Mouse (Mus musculus): ENCODE measurements around the gene Il9r. TPM values are rescaled to one million over a fixed set of nuclear protein-coding genes. Genes with fewer than 3 reads are reported as not detected.

The Il9r gene
- total and polyA plus RNA-seq, 2 experiments = 0.07 TPM; not detected in 1

DNA sequence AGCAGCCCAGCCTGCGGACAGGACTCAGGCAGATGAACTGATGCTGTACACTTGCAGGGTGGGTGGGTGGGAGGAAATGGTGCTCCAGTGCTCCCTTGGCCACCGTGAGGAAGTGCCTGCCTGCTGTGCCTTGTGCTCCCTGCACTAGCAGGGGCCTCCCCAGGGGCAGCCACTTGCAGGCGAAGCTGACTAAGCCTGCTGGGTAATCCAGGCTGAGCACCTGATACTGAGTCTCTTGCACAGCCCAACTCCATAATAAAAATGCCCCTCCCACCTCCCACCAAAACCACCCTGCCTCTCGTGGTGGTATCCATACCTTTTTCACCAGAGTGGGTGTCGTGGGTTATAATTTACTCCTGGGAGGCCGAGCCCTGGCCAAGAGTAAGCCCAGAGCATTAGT lies 849 bp downstream of the Il9r start:
- Histone ChIP-seq H3K36me3 (ENCODE audit: control insufficient read depth, insufficient read depth, low read length) (no peaks in the 10 kb centered on the region), H3K27me3 (ENCODE audit: control insufficient read depth, insufficient read depth, low read length) (no peaks in the 10 kb centered on the region), H3K9ac (ENCODE audit: low read depth, low read length) (no peak overlapping the region), H3K79me2 (ENCODE audit: control insufficient read depth, insufficient read depth, low read length) (no peaks in the 10 kb centered on the region), H3K27ac (replicated peaks; ENCODE audit: insufficient read depth, low read depth, low read length) (no peak overlapping the region), H3K4me1 (ENCODE audit: control insufficient read depth, insufficient read depth, low read length) (no peaks in the 10 kb centered on the region), H3K4me3 (ENCODE audit: insufficient read depth, low read depth, low read length) (no peak overlapping the region)
- TF ChIP-seq POLR2A (IDR thresholded peaks at IDR 0.05; ENCODE audit: extremely low read depth, insufficient read depth, low read length) (no peak), CTCF (IDR thresholded peaks at IDR 0.05; ENCODE audit: low read depth, low read length) (no peak)
- no peak for DNase-seq (ENCODE audit: extremely low read depth, low read depth, low spot score)
- WGBS = 75% methylated on average over 6 of the region's 6 CpGs

DNA sequence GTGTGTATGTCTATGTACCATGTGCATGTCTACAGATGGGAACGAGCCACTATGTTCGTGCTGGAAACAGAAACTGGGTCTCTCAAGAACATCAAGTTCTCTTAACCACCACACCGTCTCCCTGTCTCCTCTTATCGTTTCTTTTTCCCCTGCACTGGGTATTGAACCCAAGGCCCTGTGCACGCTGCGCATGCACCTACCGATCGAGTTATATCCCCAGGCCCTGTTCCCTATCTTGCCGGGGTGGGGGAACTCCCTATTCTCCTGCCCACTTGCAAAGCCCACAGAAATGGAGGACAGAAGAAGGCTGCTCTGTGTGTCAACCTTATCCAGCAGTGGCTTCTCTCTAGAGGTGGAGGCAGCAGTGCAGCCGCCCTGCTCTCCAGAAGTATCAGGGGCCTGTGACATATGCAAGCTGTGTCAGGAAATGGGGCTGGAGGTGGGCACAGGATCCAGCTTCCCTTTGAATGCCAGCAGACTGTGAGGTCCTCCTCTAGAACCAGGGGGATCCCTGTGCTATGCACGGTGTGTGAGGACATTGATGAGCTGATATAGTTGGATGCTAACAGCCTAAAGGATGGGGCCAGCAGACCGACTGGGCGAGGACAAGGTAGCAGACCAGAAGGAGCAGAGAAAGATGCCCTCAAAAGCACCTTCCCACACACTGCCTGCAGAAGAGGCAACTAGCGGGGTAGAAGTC lies 1.7 kb downstream of the Il9r start:
- DNase-seq (ENCODE audit: extremely low read depth, low read depth, low spot score) = no peak
- 82% methylated on average over 14 of the region's 14 CpGs for WGBS
- Histone ChIP-seq H3K27me3 (ENCODE audit: control insufficient read depth, insufficient read depth, low read length) (no peaks in the 10 kb centered on the region), H3K27ac (replicated peaks; ENCODE audit: insufficient read depth, low read depth, low read length) (no peak overlapping the region), H3K79me2 (ENCODE audit: control insufficient read depth, insufficient read depth, low read length) (no peaks in the 10 kb centered on the region), H3K36me3 (ENCODE audit: control insufficient read depth, insufficient read depth, low read length) (no peaks in the 10 kb centered on the region), H3K4me3 (ENCODE audit: insufficient read depth, low read depth, low read length) (no peak overlapping the region), H3K4me1 (ENCODE audit: control insufficient read depth, insufficient read depth, low read length) (no peaks in the 10 kb centered on the region), H3K9ac (ENCODE audit: low read depth, low read length) (no peak overlapping the region)
- TF ChIP-seq CTCF (IDR thresholded peaks at IDR 0.05; ENCODE audit: low read depth, low read length) = no peak
- no peak for TF ChIP-seq POLR2A (IDR thresholded peaks at IDR 0.05; ENCODE audit: extremely low read depth, insufficient read depth, low read length)

DNA sequence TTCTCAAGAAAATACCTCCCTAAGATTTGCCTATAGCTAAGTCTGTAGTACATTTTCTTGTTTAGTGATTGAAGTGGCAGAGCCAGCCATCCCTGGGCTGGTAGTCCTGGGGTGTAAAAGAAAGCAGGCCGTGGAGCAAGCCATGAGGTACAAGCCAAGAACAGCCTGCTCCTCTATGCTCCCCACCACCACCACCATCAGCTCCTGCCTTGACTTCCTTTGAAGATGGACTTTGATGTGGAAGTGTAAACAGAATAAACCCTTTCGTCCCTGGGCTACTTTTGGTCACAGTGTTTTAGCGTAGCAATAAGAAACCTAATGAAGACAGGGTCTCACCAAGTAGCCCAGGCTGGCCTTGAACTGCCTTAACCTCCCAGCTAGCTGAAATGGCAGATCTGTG lies 2.3 kb downstream of the Il9r start:
- 31% methylated on average over 3 of the region's 3 CpGs for WGBS
- Histone ChIP-seq H3K27me3 (ENCODE audit: control insufficient read depth, insufficient read depth, low read length) (no peaks in the 10 kb centered on the region), H3K36me3 (ENCODE audit: control insufficient read depth, insufficient read depth, low read length) (no peaks in the 10 kb centered on the region), H3K27ac (replicated peaks; ENCODE audit: insufficient read depth, low read depth, low read length) (no peak overlapping the region), H3K79me2 (ENCODE audit: control insufficient read depth, insufficient read depth, low read length) (no peaks in the 10 kb centered on the region), H3K4me1 (ENCODE audit: control insufficient read depth, insufficient read depth, low read length) (no peaks in the 10 kb centered on the region), H3K9ac (ENCODE audit: low read depth, low read length) (no peak overlapping the region), H3K4me3 (ENCODE audit: insufficient read depth, low read depth, low read length) (no peak overlapping the region)
- TF ChIP-seq CTCF (IDR thresholded peaks at IDR 0.05; ENCODE audit: low read depth, low read length) (no peak), POLR2A (IDR thresholded peaks at IDR 0.05; ENCODE audit: extremely low read depth, insufficient read depth, low read length) (no peak)
- DNase-seq (ENCODE audit: extremely low read depth, low read depth, low spot score) = no peak

DNA sequence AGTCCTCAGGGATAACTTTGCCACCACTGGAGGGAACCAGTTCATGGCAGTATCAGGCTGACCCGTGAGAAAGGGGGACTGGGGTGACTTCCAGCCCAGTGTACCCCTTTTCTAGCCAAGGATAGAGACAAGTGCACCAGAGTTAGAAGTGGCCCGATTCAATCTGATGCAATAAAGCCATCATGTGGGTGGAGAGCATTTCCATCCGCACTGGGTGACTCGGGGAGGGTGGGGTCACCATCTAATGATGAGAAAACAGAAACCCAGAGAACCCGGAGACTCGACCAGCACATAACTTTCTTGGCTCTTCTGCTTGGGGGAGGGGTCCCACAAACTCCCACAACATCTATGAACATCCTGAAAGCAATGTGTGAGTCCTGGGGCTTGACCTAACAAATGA lies 3.4 kb downstream of the Il9r start:
- 69% methylated on average over 6 of the region's 6 CpGs for WGBS
- no peak overlapping the region for H3K4me3 ChIP-seq (ENCODE audit: insufficient read depth, low read depth, low read length)
- no peak overlapping the region for H3K9ac ChIP-seq (ENCODE audit: low read depth, low read length)
- no peak for DNase-seq (ENCODE audit: extremely low read depth, low read depth, low spot score)
- no peaks in the 10 kb centered on the region for H3K27me3 ChIP-seq (ENCODE audit: control insufficient read depth, insufficient read depth, low read length)
- no peak overlapping the region for H3K27ac ChIP-seq (replicated peaks; ENCODE audit: insufficient read depth, low read depth, low read length)
- no peaks in the 10 kb centered on the region for H3K79me2 ChIP-seq (ENCODE audit: control insufficient read depth, insufficient read depth, low read length)
- no peak for TF ChIP-seq POLR2A (IDR thresholded peaks at IDR 0.05; ENCODE audit: extremely low read depth, insufficient read depth, low read length)
- TF ChIP-seq CTCF (IDR thresholded peaks at IDR 0.05; ENCODE audit: low read depth, low read length) = no peak
- H3K36me3 ChIP-seq (ENCODE audit: control insufficient read depth, insufficient read depth, low read length) = no peaks in the 10 kb centered on the region
- H3K4me1 ChIP-seq (ENCODE audit: control insufficient read depth, insufficient read depth, low read length) = no peaks in the 10 kb centered on the region

DNA sequence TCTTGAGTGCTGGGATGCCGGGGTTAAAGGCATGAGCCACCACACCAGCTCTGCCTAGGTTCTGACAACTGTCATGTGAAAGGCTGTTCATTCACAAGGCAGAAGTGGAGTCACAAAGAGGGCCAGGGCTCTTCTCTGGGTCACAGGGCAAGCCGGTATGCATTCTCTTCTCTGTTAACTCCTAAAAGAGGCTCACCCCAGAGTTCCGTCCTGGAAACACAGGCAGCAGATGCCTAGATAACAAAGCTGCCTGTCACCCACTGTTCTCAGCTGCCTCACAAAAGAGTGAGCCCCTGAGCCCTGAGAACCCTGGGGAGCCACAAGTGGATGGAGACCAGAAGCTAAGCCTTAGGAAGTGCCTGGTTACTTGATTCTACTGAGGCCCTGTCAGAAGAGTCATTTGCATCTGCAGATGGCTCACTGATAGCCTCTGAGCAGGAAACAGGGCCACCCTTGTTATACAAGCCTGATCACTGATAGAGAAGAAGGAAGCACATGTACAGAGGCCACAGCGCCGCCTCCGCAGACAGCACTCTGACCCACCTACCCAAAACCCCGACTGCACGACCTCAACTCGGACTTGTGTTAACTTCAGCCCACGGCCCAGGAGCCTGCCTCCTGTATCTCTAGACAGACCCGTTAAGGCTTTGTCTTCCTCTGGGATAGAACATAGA lies 4.1 kb downstream of the Il9r start:
- Histone ChIP-seq H3K36me3 (ENCODE audit: control insufficient read depth, insufficient read depth, low read length) (no peaks in the 10 kb centered on the region), H3K4me1 (ENCODE audit: control insufficient read depth, insufficient read depth, low read length) (no peaks in the 10 kb centered on the region), H3K9ac (ENCODE audit: low read depth, low read length) (no peak overlapping the region), H3K79me2 (ENCODE audit: control insufficient read depth, insufficient read depth, low read length) (no peaks in the 10 kb centered on the region), H3K27me3 (ENCODE audit: control insufficient read depth, insufficient read depth, low read length) (no peaks in the 10 kb centered on the region), H3K4me3 (ENCODE audit: insufficient read depth, low read depth, low read length) (no peak overlapping the region), H3K27ac (replicated peaks; ENCODE audit: insufficient read depth, low read depth, low read length) (no peak overlapping the region)
- WGBS = 68% methylated on average over 11 of the region's 11 CpGs
- DNase-seq (ENCODE audit: extremely low read depth, low read depth, low spot score) = no peak
- TF ChIP-seq POLR2A (IDR thresholded peaks at IDR 0.05; ENCODE audit: extremely low read depth, insufficient read depth, low read length) (no peak), CTCF (IDR thresholded peaks at IDR 0.05; ENCODE audit: low read depth, low read length) (no peak)

DNA sequence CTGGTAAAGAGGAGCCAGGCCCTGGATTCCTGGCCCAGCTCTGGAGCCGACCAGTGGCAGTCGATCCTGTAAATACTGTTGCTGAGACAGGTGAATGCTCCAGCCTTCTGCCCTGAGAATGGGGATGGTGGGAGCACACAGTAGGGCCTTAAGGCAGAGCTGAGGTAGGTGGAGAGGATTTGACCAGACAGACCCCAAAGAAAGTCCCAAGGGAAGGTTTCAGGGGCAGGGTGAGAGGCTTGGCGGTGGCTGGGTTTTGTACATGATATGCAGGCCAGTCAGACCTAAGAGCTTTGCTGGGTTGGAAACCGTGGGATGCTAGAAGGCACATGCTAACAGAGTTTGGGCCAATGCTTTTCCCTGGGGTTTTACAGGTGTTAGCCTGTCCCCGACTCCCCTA lies 5.5 kb downstream of the Il9r start:
- Histone ChIP-seq H3K36me3 (ENCODE audit: control insufficient read depth, insufficient read depth, low read length) (no peaks in the 10 kb centered on the region), H3K27ac (replicated peaks; ENCODE audit: insufficient read depth, low read depth, low read length) (no peak overlapping the region), H3K79me2 (ENCODE audit: control insufficient read depth, insufficient read depth, low read length) (no peaks in the 10 kb centered on the region), H3K4me3 (ENCODE audit: insufficient read depth, low read depth, low read length) (no peak overlapping the region), H3K4me1 (ENCODE audit: control insufficient read depth, insufficient read depth, low read length) (no peaks in the 10 kb centered on the region), H3K9ac (ENCODE audit: low read depth, low read length) (no peak overlapping the region), H3K27me3 (ENCODE audit: control insufficient read depth, insufficient read depth, low read length) (no peaks in the 10 kb centered on the region)
- no peak for DNase-seq (ENCODE audit: extremely low read depth, low read depth, low spot score)
- 92% methylated on average over 5 of the region's 5 CpGs for WGBS
- no peak for TF ChIP-seq CTCF (IDR thresholded peaks at IDR 0.05; ENCODE audit: low read depth, low read length)
- no peak for TF ChIP-seq POLR2A (IDR thresholded peaks at IDR 0.05; ENCODE audit: extremely low read depth, insufficient read depth, low read length)
